Mouse (Mus musculus) intestine, embryonic 16.5 days (tissue): Measurements from ENCODE around the gene Fam131b. TPM values are rescaled to one million over a fixed set of nuclear protein-coding genes. Genes with fewer than 3 reads are reported as not detected.

Experiments
- ATAC-seq: fragments of 200-750 bp; cut with Nextera tagmentation; 2 replicates; pipeline ENCODE4 v1.8.0; 2017; ENCODE audit warnings: moderate TSS enrichment, moderate library complexity
- H3K27ac ChIP-seq: fragments of 300-500 bp; sonication (generic); 2 replicates; pipeline ENCODE4 v1.5.1; 2014; ENCODE audit warnings: mild to moderate bottlenecking, low read length
- H3K27me3 ChIP-seq: fragments of 300-500 bp; sonication (generic); replicated peaks from 2 replicates; pipeline ENCODE4 v1.6.1; 2014; ENCODE audit warnings: low read length, control low read depth, mixed read lengths; ENCODE audit not compliant: control insufficient read depth, insufficient read depth
- H3K36me3 ChIP-seq: fragments of 300-500 bp; sonication (generic); 2 replicates; pipeline ENCODE4 v1.6.1; 2014; ENCODE audit warnings: low read length, control low read depth; ENCODE audit not compliant: control insufficient read depth, insufficient read depth
- H3K4me1 ChIP-seq: fragments of 300-500 bp; sonication (generic); 2 replicates; pipeline ENCODE4 v1.6.1; 2014; ENCODE audit warnings: low read length, control low read depth, mixed read lengths; ENCODE audit not compliant: control insufficient read depth, insufficient read depth
- H3K4me2 ChIP-seq: fragments of 300-500 bp; sonication (generic); 2 replicates; pipeline ENCODE4 v1.6.1; 2014; ENCODE audit warnings: low read depth, low read length, control low read depth
- H3K4me3 ChIP-seq: fragments of 300-500 bp; sonication (generic); 2 replicates; pipeline ENCODE4 v1.5.1; 2014; ENCODE audit warnings: mild to moderate bottlenecking, low read length
- H3K9ac ChIP-seq: fragments of 300-500 bp; sonication (generic); 2 replicates; pipeline ENCODE4 v1.6.1; 2014; ENCODE audit warnings: low read depth, low read length
- H3K9me3 ChIP-seq: fragments of 300-500 bp; sonication (generic); 2 replicates; pipeline ENCODE4 v1.6.1; 2016; ENCODE audit warnings: low read length, control low read depth; ENCODE audit not compliant: control insufficient read depth
- WGBS: fragments of 180-500 bp; shearing (Covaris S2); extraction: QIAGEN DNeasy Blood & Tissue Kit; methylation state at CpG from one replicate; pipeline ENCODE4 v1.1.7; 2014; 5-methylcytosine and 5-hydroxymethylcytosine counted together
- polyA plus RNA-seq: library from polyadenylated mRNA; unstranded; fragments of >200 nt; fragmentation: Nextera tagmentation; extraction: Ambion mirVana; gene quantifications from 2 replicates; pipeline ENCODE4 v1.2.1, GENCODE M21; 2015

The Fam131b gene
- polyA plus RNA-seq, 1 experiment from 2014 or later = 0.12 TPM

GRCm38 (mm10) chr6:42357901-42358300 is 33.5 kb upstream of the Fam131b start:
- H3K27ac ChIP-seq = no peak overlapping the region
- H3K27me3 ChIP-seq = no peaks in the 10 kb centered on the region
- no peaks in the 10 kb centered on the region for H3K9me3 ChIP-seq
- no peak overlapping the region for H3K4me2 ChIP-seq
- 68% methylated on average over 6 of the region's 6 CpGs for WGBS
- no peak overlapping the region for H3K4me3 ChIP-seq
- ATAC-seq = no peak
- peaks cover 8% of the 10 kb centered on the region for H3K36me3 ChIP-seq
- peaks cover 20% of the 10 kb centered on the region for H3K4me1 ChIP-seq
- no peak overlapping the region for H3K9ac ChIP-seq

- Histone ChIP-seq H3K27ac (no peak overlapping the region), H3K4me2 (no peak overlapping the region), H3K9me3 (no peaks in the 10 kb centered on the region), H3K4me3 (no peak overlapping the region), H3K4me1 (peaks cover 26% of the 10 kb centered on the region), H3K27me3 (no peaks in the 10 kb centered on the region), H3K9ac (no peak overlapping the region), H3K36me3 (peaks cover 8% of the 10 kb centered on the region)
- ATAC-seq = peak; percentile 61
- WGBS = 89% methylated on average over 5 of the region's 5 CpGs
These were observed 32.5 kb upstream of the Fam131b start for GRCm38 (mm10) chr6:42356913-42357312.

GRCm38 (mm10) chr6:42355794-42356600 is 31.6 kb upstream of the Fam131b start:
- Histone ChIP-seq H3K9ac (no peak overlapping the region), H3K27ac (no peak overlapping the region), H3K9me3 (no peaks in the 10 kb centered on the region), H3K36me3 (peaks cover 10% of the 10 kb centered on the region), H3K4me1 (peaks cover 36% of the 10 kb centered on the region), H3K27me3 (no peaks in the 10 kb centered on the region), H3K4me3 (no peak overlapping the region), H3K4me2 (no peak overlapping the region)
- ATAC-seq = no peak
- 93% methylated on average over 13 of the region's 13 CpGs for WGBS

- 93% methylated on average over 6 of the region's 6 CpGs for WGBS
- H3K4me3 ChIP-seq = no peak overlapping the region
- H3K9ac ChIP-seq = no peak overlapping the region
- H3K36me3 ChIP-seq = peaks cover 10% of the 10 kb centered on the region
- H3K27ac ChIP-seq = no peak overlapping the region
- H3K27me3 ChIP-seq = no peaks in the 10 kb centered on the region
- peaks cover 39% of the 10 kb centered on the region for H3K4me1 ChIP-seq
- H3K9me3 ChIP-seq = no peaks in the 10 kb centered on the region
- ATAC-seq = no peak
- no peak overlapping the region for H3K4me2 ChIP-seq
These were observed 30.9 kb upstream of the Fam131b start for GRCm38 (mm10) chr6:42355366-42355765.

- H3K9ac ChIP-seq = no peak overlapping the region
- peaks cover 10% of the 10 kb centered on the region for H3K36me3 ChIP-seq
- H3K27ac ChIP-seq = no peak overlapping the region
- no peaks in the 10 kb centered on the region for H3K9me3 ChIP-seq
- H3K4me1 ChIP-seq = peaks cover 39% of the 10 kb centered on the region
- ATAC-seq = no peak
- 55% methylated on average over 11 of the region's 11 CpGs for WGBS
- H3K4me3 ChIP-seq = no peak overlapping the region
- no peaks in the 10 kb centered on the region for H3K27me3 ChIP-seq
- 0 out of 2 replicates have a peak overlapping the region, but pooled peaks have one; percentile 2 for H3K4me2 ChIP-seq
These were observed 29.9 kb upstream of the Fam131b start for GRCm38 (mm10) chr6:42354076-42355019.

- no peak overlapping the region for H3K9ac ChIP-seq
- no peak overlapping the region for H3K4me3 ChIP-seq
- H3K4me1 ChIP-seq = peaks cover 43% of the 10 kb centered on the region
- WGBS = 73% methylated on average over 8 of the region's 8 CpGs
- 0 out of 2 replicates have a peak overlapping the region, but pooled peaks have one; percentile 6 for H3K4me2 ChIP-seq
- H3K27ac ChIP-seq = no peak overlapping the region
- H3K9me3 ChIP-seq = no peaks in the 10 kb centered on the region
- no peaks in the 10 kb centered on the region for H3K27me3 ChIP-seq
- no peak for ATAC-seq
- H3K36me3 ChIP-seq = peaks cover 10% of the 10 kb centered on the region
These were observed 28.7 kb upstream of the Fam131b start for GRCm38 (mm10) chr6:42353180-42353579.

- H3K9me3 ChIP-seq = no peaks in the 10 kb centered on the region
- peak overlapping the region; percentile 93 for H3K4me2 ChIP-seq
- H3K4me1 ChIP-seq = peaks cover 43% of the 10 kb centered on the region
- H3K27me3 ChIP-seq = no peaks in the 10 kb centered on the region
- no peak overlapping the region for H3K27ac ChIP-seq
- peaks cover 6% of the 10 kb centered on the region for H3K36me3 ChIP-seq
- no peak for ATAC-seq
- no peak overlapping the region for H3K4me3 ChIP-seq
- WGBS = 90% methylated on average over 1 of the region's 1 CpGs
- no peak overlapping the region for H3K9ac ChIP-seq
These were observed 28.0 kb upstream of the Fam131b start for GRCm38 (mm10) chr6:42352486-42352846.

GRCm38 (mm10) chr6:42351776-42352485 is 27.5 kb upstream of the Fam131b start:
- Histone ChIP-seq H3K9ac (peak overlapping the region; percentile 91), H3K4me2 (peak overlapping the region; percentile 93), H3K4me3 (peak overlapping the region; percentile 76), H3K4me1 (peaks cover 40% of the 10 kb centered on the region), H3K27ac (no peak overlapping the region), H3K27me3 (no peaks in the 10 kb centered on the region), H3K36me3 (peaks cover 6% of the 10 kb centered on the region), H3K9me3 (no peaks in the 10 kb centered on the region)
- ATAC-seq = no peak
- 65% methylated on average over 7 of the region's 7 CpGs for WGBS
